Mouse (Mus musculus): ENCODE measurements around the gene Amfr. TPM values are rescaled to one million over a fixed set of nuclear protein-coding genes. Genes with fewer than 3 reads are reported as not detected.

Amfr gene
- polyA plus RNA-seq, 1 experiment from 2014 or later: 42.6 TPM

DNA sequence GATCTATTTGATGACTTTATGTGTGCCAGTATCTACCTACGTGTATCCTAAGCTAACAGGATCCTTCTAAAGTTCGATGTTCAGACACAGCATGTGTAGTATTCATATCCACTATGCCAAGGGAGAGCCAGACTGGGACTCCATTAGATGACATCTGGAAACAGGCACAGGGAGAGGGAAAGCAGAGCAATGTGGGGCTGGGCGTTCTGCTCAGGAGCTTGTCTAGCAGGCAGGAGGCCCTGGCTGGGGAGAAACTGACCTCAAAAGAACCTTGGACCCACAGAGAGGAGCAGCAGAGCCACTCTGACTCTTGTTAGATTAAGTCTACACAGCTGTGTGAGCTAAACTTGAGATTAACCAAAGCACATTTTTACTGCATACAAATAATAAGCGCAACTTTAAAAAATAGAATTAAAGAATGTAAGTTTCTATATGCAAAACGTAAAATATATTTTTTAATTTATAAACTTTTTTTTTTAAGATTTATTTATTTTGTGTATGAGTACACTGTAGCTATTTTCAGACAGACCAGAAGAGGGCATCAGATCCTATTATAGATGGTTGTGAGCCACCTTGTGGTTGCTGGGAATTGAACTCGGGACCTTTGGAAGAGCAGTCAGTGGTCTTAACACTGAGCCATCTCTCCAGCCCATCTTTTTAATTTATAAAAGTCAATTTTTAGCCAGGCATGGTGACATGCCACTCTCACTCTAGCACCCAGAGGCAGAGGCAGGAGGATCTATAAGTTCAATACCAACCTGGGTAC lies 36.0 kb downstream of the Amfr start:
- Histone ChIP-seq H3K27me3 (ENCODE audit: control insufficient read depth, insufficient read depth, low read length) (no peaks in the 10 kb centered on the region), H3K9ac (ENCODE audit: low read length) (no peak overlapping the region), H3K36me3 (ENCODE audit: control insufficient read depth, insufficient read depth, low read length) (peaks cover 44% of the 10 kb centered on the region), H3K9me3 (ENCODE audit: control insufficient read depth, low read length) (no peaks in the 10 kb centered on the region), H3K4me1 (replicated peaks; ENCODE audit: control insufficient read depth, insufficient read depth) (no peaks in the 10 kb centered on the region), H3K4me2 (replicated peaks; ENCODE audit: low read depth) (no peak overlapping the region), H3K27ac (replicated peaks) (no peak overlapping the region), H3K4me3 (ENCODE audit: low read depth, low read length) (no peak overlapping the region)
- DNase-seq (ENCODE audit: low spot score) (peak; percentile 15), ATAC-seq (ENCODE audit: low FRiP score, low TSS enrichment) (no peak)
- 91% methylated on average over 6 of the region's 6 CpGs for WGBS
- TF ChIP-seq CTCF (IDR thresholded peaks at IDR 0.05; ENCODE audit: low read depth) (peak; percentile 42), EP300 (optimal IDR thresholded peaks at IDR 0.05) (no peak)

GRCm38 (mm10) chr8:93975358-93975757 lies 37.3 kb downstream of the Amfr start:
- Histone ChIP-seq H3K36me3 (ENCODE audit: control insufficient read depth, insufficient read depth, low read length) (peaks cover 42% of the 10 kb centered on the region), H3K4me2 (replicated peaks; ENCODE audit: low read depth) (no peak overlapping the region), H3K4me3 (ENCODE audit: low read depth, low read length) (no peak overlapping the region), H3K9me3 (ENCODE audit: control insufficient read depth, low read length) (no peaks in the 10 kb centered on the region), H3K9ac (ENCODE audit: low read length) (no peak overlapping the region), H3K4me1 (replicated peaks; ENCODE audit: control insufficient read depth, insufficient read depth) (no peaks in the 10 kb centered on the region), H3K27ac (replicated peaks) (no peak overlapping the region), H3K27me3 (ENCODE audit: control insufficient read depth, insufficient read depth, low read length) (no peaks in the 10 kb centered on the region)
- ATAC-seq (ENCODE audit: low FRiP score, low TSS enrichment): no peak
- WGBS: 91% methylated on average over 2 of the region's 2 CpGs
- no peak for TF ChIP-seq CTCF (IDR thresholded peaks at IDR 0.05; ENCODE audit: low read depth)
- TF ChIP-seq EP300 (optimal IDR thresholded peaks at IDR 0.05): no peak
- no peak for DNase-seq (ENCODE audit: low spot score)

DNA sequence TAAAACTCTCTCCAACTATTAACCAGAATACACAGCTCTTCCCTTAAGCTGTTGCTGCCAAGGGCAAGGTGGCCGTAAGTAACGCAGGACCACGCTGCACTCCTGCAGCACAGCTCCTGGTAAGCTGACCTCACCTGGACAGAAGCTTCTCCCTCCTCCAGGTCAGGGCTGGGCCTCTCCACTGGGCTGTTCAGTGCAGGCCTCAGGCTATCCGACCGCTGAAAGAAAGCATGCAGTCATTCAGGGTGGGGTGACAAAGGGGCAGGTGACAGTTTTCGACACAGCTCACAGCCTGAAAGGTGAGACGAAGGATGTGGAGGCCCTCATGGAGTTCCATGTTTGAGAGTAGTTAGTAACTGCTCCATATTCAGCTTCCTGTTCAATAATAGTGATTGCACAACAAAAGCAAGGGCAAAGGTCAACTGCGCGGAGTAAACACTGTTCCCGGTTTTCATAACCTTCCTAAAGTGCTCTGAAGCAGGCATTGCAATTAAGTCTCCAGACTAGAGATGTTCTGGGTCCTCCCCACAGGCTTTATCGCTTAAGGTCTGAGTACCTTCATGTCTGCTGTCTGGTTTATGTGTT lies 37.9 kb downstream of the Amfr start:
- DNase-seq (ENCODE audit: low spot score): peak; percentile 46
- Histone ChIP-seq H3K27me3 (ENCODE audit: control insufficient read depth, insufficient read depth, low read length) (no peaks in the 10 kb centered on the region), H3K4me1 (replicated peaks; ENCODE audit: control insufficient read depth, insufficient read depth) (no peaks in the 10 kb centered on the region), H3K4me3 (ENCODE audit: low read depth, low read length) (no peak overlapping the region), H3K27ac (replicated peaks) (no peak overlapping the region), H3K9me3 (ENCODE audit: control insufficient read depth, low read length) (no peaks in the 10 kb centered on the region), H3K4me2 (replicated peaks; ENCODE audit: low read depth) (no peak overlapping the region), H3K9ac (ENCODE audit: low read length) (no peak overlapping the region), H3K36me3 (ENCODE audit: control insufficient read depth, insufficient read depth, low read length) (peaks cover 39% of the 10 kb centered on the region)
- 67% methylated on average over 11 of the region's 11 CpGs for WGBS
- peak; percentile 82 for ATAC-seq (ENCODE audit: low FRiP score, low TSS enrichment)
- no peak for TF ChIP-seq EP300 (optimal IDR thresholded peaks at IDR 0.05)
- TF ChIP-seq CTCF (IDR thresholded peaks at IDR 0.05; ENCODE audit: low read depth): no peak

DNA sequence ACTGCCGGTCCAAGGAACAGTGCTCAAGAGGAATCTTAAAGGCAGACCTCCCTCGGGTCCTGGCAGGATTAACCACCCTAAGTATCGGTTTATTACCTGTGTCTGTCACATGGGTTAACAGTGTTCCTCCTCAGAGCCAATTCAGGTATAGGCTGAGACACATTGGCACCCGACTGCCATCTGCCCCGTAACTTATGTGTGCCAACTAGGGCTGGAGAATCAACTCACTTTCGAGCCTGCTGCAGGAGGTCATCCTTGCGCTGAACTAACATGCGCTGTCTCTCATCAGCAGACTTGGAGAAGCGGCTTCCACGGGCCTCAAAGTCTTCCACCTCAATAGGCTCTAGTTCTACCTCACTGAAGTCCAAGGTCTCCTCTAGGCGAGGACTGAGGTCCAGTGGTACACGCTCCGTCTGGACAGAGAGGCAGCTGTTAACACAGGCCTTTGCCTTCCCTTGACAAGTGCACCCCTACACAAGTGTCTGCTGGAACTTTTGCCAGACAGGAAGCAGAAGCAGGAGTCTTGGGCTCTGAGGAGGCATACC lies 38.7 kb downstream of the Amfr start:
- Histone ChIP-seq H3K27ac (replicated peaks) (no peak overlapping the region), H3K9me3 (ENCODE audit: control insufficient read depth, low read length) (no peaks in the 10 kb centered on the region), H3K4me3 (ENCODE audit: low read depth, low read length) (no peak overlapping the region), H3K36me3 (ENCODE audit: control insufficient read depth, insufficient read depth, low read length) (peaks cover 39% of the 10 kb centered on the region), H3K4me2 (replicated peaks; ENCODE audit: low read depth) (no peak overlapping the region), H3K4me1 (replicated peaks; ENCODE audit: control insufficient read depth, insufficient read depth) (no peaks in the 10 kb centered on the region), H3K27me3 (ENCODE audit: control insufficient read depth, insufficient read depth, low read length) (no peaks in the 10 kb centered on the region), H3K9ac (ENCODE audit: low read length) (no peak overlapping the region)
- DNase-seq (ENCODE audit: low spot score) (no peak), ATAC-seq (ENCODE audit: low FRiP score, low TSS enrichment) (no peak)
- TF ChIP-seq CTCF (IDR thresholded peaks at IDR 0.05; ENCODE audit: low read depth): no peak
- no peak for TF ChIP-seq EP300 (optimal IDR thresholded peaks at IDR 0.05)
- 88% methylated on average over 13 of the region's 13 CpGs for WGBS

DNA sequence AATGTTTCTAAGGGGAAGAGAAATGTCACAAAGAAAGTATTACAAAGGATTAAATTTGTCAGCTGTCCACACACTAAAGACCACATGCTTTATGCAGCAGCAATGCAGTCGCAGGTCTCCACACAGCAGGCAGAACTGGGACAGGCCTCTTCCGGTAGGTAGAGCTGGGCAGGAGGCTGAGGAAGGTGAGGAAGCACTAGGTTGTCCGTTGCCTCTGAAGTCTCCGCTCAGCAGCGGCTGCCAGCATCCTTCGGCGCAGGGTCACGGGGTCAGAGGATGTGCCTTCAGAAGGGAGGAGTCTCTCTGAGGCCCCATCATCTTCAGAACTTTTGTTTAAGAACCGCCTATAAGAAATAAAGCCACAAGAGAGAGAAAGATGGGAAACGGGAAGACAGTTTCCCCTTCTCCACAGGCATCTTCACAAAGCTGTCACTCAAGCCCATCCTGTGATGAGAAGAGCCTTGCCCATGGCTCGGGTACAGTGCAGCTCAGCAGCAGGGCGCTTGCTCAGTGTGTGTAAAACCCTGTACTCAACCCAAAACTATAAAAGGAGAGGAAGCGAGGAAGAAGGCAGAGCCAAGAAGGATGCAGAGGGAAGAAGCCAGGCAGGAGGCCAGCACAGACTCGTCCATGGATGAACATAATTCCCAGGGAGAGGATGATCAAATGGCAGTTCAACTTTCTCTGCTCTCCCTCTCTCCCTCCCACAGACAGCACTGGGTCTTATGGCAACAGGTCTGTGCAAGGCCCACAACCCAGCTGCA lies 39.5 kb downstream of the Amfr start:
- Histone ChIP-seq H3K9ac (ENCODE audit: low read length) (no peak overlapping the region), H3K27ac (replicated peaks) (no peak overlapping the region), H3K36me3 (ENCODE audit: control insufficient read depth, insufficient read depth, low read length) (peaks cover 33% of the 10 kb centered on the region), H3K9me3 (ENCODE audit: control insufficient read depth, low read length) (no peaks in the 10 kb centered on the region), H3K4me1 (replicated peaks; ENCODE audit: control insufficient read depth, insufficient read depth) (no peaks in the 10 kb centered on the region), H3K4me3 (ENCODE audit: low read depth, low read length) (no peak overlapping the region), H3K27me3 (ENCODE audit: control insufficient read depth, insufficient read depth, low read length) (no peaks in the 10 kb centered on the region), H3K4me2 (replicated peaks; ENCODE audit: low read depth) (no peak overlapping the region)
- DNase-seq (ENCODE audit: low spot score) (no peak), ATAC-seq (ENCODE audit: low FRiP score, low TSS enrichment) (no peak)
- WGBS: 78% methylated on average over 14 of the region's 14 CpGs
- TF ChIP-seq CTCF (IDR thresholded peaks at IDR 0.05; ENCODE audit: low read depth): no peak
- TF ChIP-seq EP300 (optimal IDR thresholded peaks at IDR 0.05): no peak

Data from stomach, postnatal 0 days (tissue).